ENCODE assay signal across 21 mouse cellular contexts in the genomic region with DNA sequence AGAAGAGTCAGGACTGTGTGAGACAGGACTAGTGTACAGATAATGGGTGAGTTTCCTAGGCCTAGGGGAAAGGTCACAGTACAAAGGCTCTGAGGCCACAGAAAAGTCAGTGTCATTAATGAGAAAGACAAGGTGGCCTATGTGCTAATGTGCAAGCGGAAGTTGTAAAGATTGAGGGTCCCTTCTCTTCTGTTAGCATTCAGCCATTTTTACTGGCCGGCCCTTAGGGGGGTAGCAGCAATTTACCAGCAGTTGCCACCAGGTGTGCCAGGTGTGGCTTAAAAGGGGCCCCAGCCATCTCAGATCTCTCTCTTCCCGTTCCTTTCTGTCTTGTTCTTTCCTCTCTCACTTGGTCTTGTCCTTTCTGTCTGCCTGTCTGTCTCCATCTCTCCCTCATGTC. TPM values are rescaled to one million over a fixed set of nuclear protein-coding genes. Genes with fewer than 3 reads are reported as not detected.
DNase-seq lines count a peak whose midpoint lies in the region; TF ChIP-seq lines count a peak whose summit lies in the region.
"Had no signal": no experiment of that assay in that cellular context is flagged by ENCODE, and none has a peak within 500 bp of the region (broad histone marks: within the 10 kb centered on the region; RNA-seq: fewer than 3 reads in every experiment).

No protein-coding gene starts in this region.

- no peak overlapping the region for H3K4me3 ChIP-seq in heart, adult 2 months
- H3K4me3 ChIP-seq: forebrain, embryonic 13.5 days; heart, embryonic 13.5 days; hindbrain, embryonic 12.5 days; hindbrain, embryonic 15.5 days had no signal

- WGBS in heart, adult 2 months = 90% methylated on average over 3 of the region's 3 CpGs

- H3K4me1 ChIP-seq in heart, adult 2 months (ENCODE audit: control insufficient read depth, insufficient read depth, low read length) = peaks cover 11% of the 10 kb centered on the region

- no peaks in the 10 kb centered on the region for H3K79me2 ChIP-seq in heart, adult 2 months (replicated peaks; ENCODE audit: control insufficient read depth, insufficient read depth, low read length)

- TF ChIP-seq CTCF in heart, adult 2 months (IDR thresholded peaks at IDR 0.05) = no peak

- H3K27me3 ChIP-seq in heart, adult 2 months (ENCODE audit: control insufficient read depth, insufficient read depth, low read length) = no peaks in the 10 kb centered on the region
- H3K27me3 ChIP-seq: forebrain, embryonic 13.5 days; heart, embryonic 13.5 days; hindbrain, embryonic 12.5 days; hindbrain, embryonic 15.5 days had no signal

- no peaks in the 10 kb centered on the region for H3K36me3 ChIP-seq in heart, adult 2 months (ENCODE audit: control insufficient read depth, insufficient read depth, low read length)
- H3K36me3 ChIP-seq: forebrain, embryonic 10.5 days; heart, embryonic 13.5 days; hindbrain, embryonic 12.5 days; hindbrain, embryonic 15.5 days had no signal

- intact Hi-C loops in heart, adult 2 months (cut with DNase I) = no loop called here
- intact Hi-C loops in heart, postnatal 10 days (cut with DNase I) = loop anchor here (2.0 kb wide), 1 partner anchor 24 kb away; no protein-coding TSS in a partner anchor

- peak overlapping the region; percentile 92 for H3K27ac ChIP-seq in heart, adult 2 months
- H3K27ac ChIP-seq: forebrain, embryonic 10.5 days; forebrain, embryonic 13.5 days; hindbrain, embryonic 12.5 days; hindbrain, embryonic 15.5 days had no signal

- DNase-seq in heart, adult 2 months = no peak
- no peak for DNase-seq in heart, postnatal 10 days
- DNase-seq in ES-CJ7 (ENCODE audit: low read depth, low spot score) (peak; percentile 75), ZHBTc4 (ENCODE audit: low read depth, low spot score) (peak; percentile 24)
- DNase-seq in adrenal gland, adult 18-20 months (ENCODE audit: low spot score in 2 of 2) = no peak
- DNase-seq in left cerebral cortex, adult 11 months (ENCODE audit: low spot score) = no peak
- DNase-seq: adrenal gland, adult 8-10 months; adrenal gland, postnatal 25 days; cerebellum, adult 18-20 months; cerebellum, adult 9-10 months; cerebellum, postnatal 14 days; gastrocnemius, postnatal 36 days; kidney, adult 2 months had no signal

- no peak for TF ChIP-seq EP300 in heart, adult 2 months (IDR thresholded peaks at IDR 0.05; ENCODE audit: insufficient read depth, low read depth, low read length)

- no peak for TF ChIP-seq POLR2A in heart, adult 2 months (IDR thresholded peaks at IDR 0.05; ENCODE audit: insufficient read depth, low read depth, low read length)

- H3K9ac ChIP-seq in heart, adult 2 months (ENCODE audit: low read depth, low read length) = peak overlapping the region; percentile 20; the same call in 1 of the 2 replicates
- H3K9ac ChIP-seq: forebrain, embryonic 13.5 days; heart, embryonic 13.5 days; hindbrain, embryonic 12.5 days; hindbrain, embryonic 15.5 days had no signal

RNA-seq across cellular contexts. Expression of a gene that starts 35.0 kb away (rescaled TPM):
- 10 to 100 TPM; 26.7 to 32.1 TPM for total RNA-seq in heart, adult 2 months (2021)
- polyA plus RNA-seq in heart, adult 2 months (2012; rRNA removed) = 21.2 and 25.9 TPM in 2 replicates
- 10 to 100 TPM; 44.1 to 53.6 TPM for total RNA-seq in heart, postnatal 10 days (2021)
- total RNA-seq in adrenal gland, adult 18-20 months (2021) = 1 to 10 TPM; 1.9 to 4.3 TPM
- total RNA-seq: granulocyte monocyte progenitor cell, adult 5-6 weeks had no signal
- polyA plus RNA-seq: C2C12; CD4-positive, CD25-positive, alpha-beta regulatory T cell, adult 4 months had no signal

RNA-seq across cellular contexts. Expression of a gene that starts 48.3 kb away (rescaled TPM):
- 10 to 100 TPM; 89.0 to 94.1 TPM for total RNA-seq in heart, adult 2 months (2021)
- polyA plus RNA-seq in heart, adult 2 months (2012; rRNA removed) = 40.7 and 74.9 TPM in 2 replicates
- 100 to 1,000 TPM; 106 to 107 TPM for total RNA-seq in heart, postnatal 10 days (2021)
- total RNA-seq in adrenal gland, adult 18-20 months (2021) = 10 to 100 TPM; 88.2 to 98.6 TPM

Comparison
In these comparisons a context has a peak if more than half of its experiments do, and no peak if none do; other contexts are left out.
1. DNase-seq: peak in ES-CJ7 (single experiment) and ZHBTc4 (single experiment); none in heart, adult 2 months (0 of 2), heart, postnatal 10 days (0 of 2), adrenal gland, adult 18-20 months (0 of 2) and left cerebral cortex, adult 11 months (single experiment).
2. RNA of a gene that starts 35.0 kb away (total RNA-seq): 44.1 to 53.6 TPM in heart, postnatal 10 days and 26.7 to 32.1 TPM in heart, adult 2 months; 1.9 to 4.3 TPM in adrenal gland, adult 18-20 months; every median in the first group is over 4 times any median in the second.